Mouse (Mus musculus) forebrain, postnatal 0 days (tissue): ENCODE results near the gene Megf11. TPM values are rescaled to one million over a fixed set of nuclear protein-coding genes. Genes with fewer than 3 reads are reported as not detected.

Experiments used
- ATAC-seq: fragments of 200-750 bp; cut with Nextera tagmentation; 2 replicates; pipeline ENCODE4 v1.8.0; 2017; ENCODE audit warnings: mild to moderate bottlenecking, moderate library complexity
- DNase-seq: peaks from one replicate; pipeline ENCODE4 v3.0.0-alpha.2; 2015
- H3K27ac ChIP-seq: fragments of 300-500 bp; sonication (generic); 2 replicates; pipeline ENCODE4 v1.5.1; 2014; ENCODE audit warnings: low read depth, mild to moderate bottlenecking, antibody characterized with exemption, low read length, moderate library complexity, mixed read lengths
- H3K27me3 ChIP-seq: fragments of 300-500 bp; sonication (generic); 2 replicates; pipeline ENCODE4 v1.6.1; 2014; ENCODE audit warnings: mild to moderate bottlenecking, low read length, mixed read lengths; ENCODE audit not compliant: insufficient read depth
- H3K36me3 ChIP-seq: fragments of 300-500 bp; sonication (generic); 2 replicates; pipeline ENCODE4 v1.6.1; 2014; ENCODE audit warnings: mild to moderate bottlenecking, moderate library complexity; ENCODE audit not compliant: insufficient read depth
- H3K4me1 ChIP-seq: fragments of 300-500 bp; sonication (generic); 2 replicates; pipeline ENCODE4 v1.6.1; 2014; ENCODE audit warnings: antibody characterized with exemption; ENCODE audit not compliant: insufficient read depth
- H3K4me2 ChIP-seq: fragments of 300-500 bp; sonication (generic); 2 replicates; pipeline ENCODE4 v1.6.1; 2014; ENCODE audit warnings: low read depth, mild to moderate bottlenecking, moderate library complexity
- H3K4me3 ChIP-seq: fragments of 300-500 bp; sonication (generic); 2 replicates; pipeline ENCODE4 v1.5.1; 2014; ENCODE audit warnings: low read depth, low read length, mixed read lengths
- H3K9ac ChIP-seq: fragments of 300-500 bp; sonication (generic); 2 replicates; pipeline ENCODE4 v1.6.1; 2014; ENCODE audit warnings: mild to moderate bottlenecking
- H3K9me3 ChIP-seq: fragments of 300-500 bp; sonication (generic); 2 replicates; pipeline ENCODE4 v1.6.1; 2016; ENCODE audit warnings: low read length
- CTCF ChIP-seq: sonication (generic); IDR thresholded peaks from 2 replicates; pipeline ENCODE4 v1.5.1; 2016; ENCODE audit warnings: antibody characterized with exemption, control low read depth, low read depth
- WGBS: fragments of 180-500 bp; shearing (Covaris S2); extraction: QIAGEN DNeasy Blood & Tissue Kit; methylation state at CpG from one replicate; pipeline ENCODE4 v1.1.7; 2014; 5-methylcytosine and 5-hydroxymethylcytosine counted together
- polyA plus RNA-seq: library from polyadenylated mRNA; unstranded; fragments of >200 nt; fragmentation: Nextera tagmentation; extraction: Ambion mirVana; gene quantifications from 2 replicates; pipeline ENCODE4 v1.2.1, GENCODE M21; 2015
- total RNA-seq: library from RNA; depleted of rRNA; stranded (reverse); fragments of >200 nt; gene quantifications from 2 replicates; pipeline ENCODE4 v1.2.3, GENCODE M21; 2014

The Megf11 gene
- total and polyA plus RNA-seq, 2 experiments from 2014 or later = 8.9 to 14.5 TPM

GRCm38 (mm10) chr9:64542246-64542645 lies 156.8 kb downstream of the Megf11 start:
- H3K36me3 ChIP-seq = no peaks in the 10 kb centered on the region
- H3K9ac ChIP-seq = no peak overlapping the region
- H3K4me1 ChIP-seq = no peaks in the 10 kb centered on the region
- H3K9me3 ChIP-seq = no peaks in the 10 kb centered on the region
- H3K27ac ChIP-seq = no peak overlapping the region
- no peak for DNase-seq
- H3K27me3 ChIP-seq = no peaks in the 10 kb centered on the region
- WGBS = 76% methylated on average over 4 of the region's 4 CpGs
- no peak overlapping the region for H3K4me3 ChIP-seq
- no peak for TF ChIP-seq CTCF
- no peak overlapping the region for H3K4me2 ChIP-seq
- no peak for ATAC-seq

- Histone ChIP-seq H3K36me3 (no peaks in the 10 kb centered on the region), H3K4me2 (no peak overlapping the region), H3K27ac (no peak overlapping the region), H3K9ac (no peak overlapping the region), H3K27me3 (no peaks in the 10 kb centered on the region), H3K4me1 (no peaks in the 10 kb centered on the region), H3K4me3 (no peak overlapping the region), H3K9me3 (no peaks in the 10 kb centered on the region)
- peak; percentile 62 for ATAC-seq
- peak; percentile 18 for DNase-seq
- 21% methylated on average over 7 of the region's 7 CpGs for WGBS
- no peak; the same call in 1 of the 2 replicates for TF ChIP-seq CTCF
Measured at GRCm38 (mm10) chr9:64543125-64543524, 157.7 kb downstream of the Megf11 start.

- H3K27me3 ChIP-seq = no peaks in the 10 kb centered on the region
- 45% methylated on average over 7 of the region's 7 CpGs for WGBS
- H3K4me3 ChIP-seq = no peak overlapping the region
- no peak for TF ChIP-seq CTCF
- H3K36me3 ChIP-seq = no peaks in the 10 kb centered on the region
- H3K4me2 ChIP-seq = no peak overlapping the region
- H3K9ac ChIP-seq = no peak overlapping the region
- ATAC-seq (no peak), DNase-seq (no peak)
- no peak overlapping the region for H3K27ac ChIP-seq
- no peaks in the 10 kb centered on the region for H3K9me3 ChIP-seq
- H3K4me1 ChIP-seq = no peaks in the 10 kb centered on the region
Measured at GRCm38 (mm10) chr9:64546344-64546991, 161.0 kb downstream of the Megf11 start.

- Histone ChIP-seq H3K4me3 (no peak overlapping the region), H3K36me3 (no peaks in the 10 kb centered on the region), H3K9me3 (no peaks in the 10 kb centered on the region), H3K27ac (no peak overlapping the region), H3K4me2 (no peak overlapping the region), H3K4me1 (no peaks in the 10 kb centered on the region), H3K27me3 (no peaks in the 10 kb centered on the region), H3K9ac (no peak overlapping the region)
- DNase-seq (no peak), ATAC-seq (no peak)
- WGBS = 81% methylated on average over 6 of the region's 6 CpGs
- no peak for TF ChIP-seq CTCF
Measured at GRCm38 (mm10) chr9:64548332-64548731, 162.9 kb downstream of the Megf11 start.

- H3K36me3 ChIP-seq = no peaks in the 10 kb centered on the region
- ATAC-seq (no peak), DNase-seq (no peak)
- peaks cover 6% of the 10 kb centered on the region; the same call in 1 of the 2 replicates for H3K4me1 ChIP-seq
- H3K4me3 ChIP-seq = no peak overlapping the region
- no peak overlapping the region for H3K9ac ChIP-seq
- no peak for TF ChIP-seq CTCF
- H3K27me3 ChIP-seq = no peaks in the 10 kb centered on the region
- 89% methylated on average over 1 of the region's 1 CpGs for WGBS
- no peak overlapping the region for H3K4me2 ChIP-seq
- no peak overlapping the region for H3K27ac ChIP-seq
- no peaks in the 10 kb centered on the region for H3K9me3 ChIP-seq
Measured at GRCm38 (mm10) chr9:64551307-64551706, 165.9 kb downstream of the Megf11 start.

GRCm38 (mm10) chr9:64552046-64552445 lies 166.6 kb downstream of the Megf11 start:
- DNase-seq (no peak), ATAC-seq (no peak)
- no peak overlapping the region for H3K9ac ChIP-seq
- WGBS = 71% methylated on average over 4 of the region's 4 CpGs
- H3K9me3 ChIP-seq = no peaks in the 10 kb centered on the region
- no peak overlapping the region for H3K27ac ChIP-seq
- H3K36me3 ChIP-seq = no peaks in the 10 kb centered on the region
- peaks cover 6% of the 10 kb centered on the region; the same call in 1 of the 2 replicates for H3K4me1 ChIP-seq
- no peak overlapping the region for H3K4me2 ChIP-seq
- no peak overlapping the region for H3K4me3 ChIP-seq
- no peaks in the 10 kb centered on the region for H3K27me3 ChIP-seq
- no peak for TF ChIP-seq CTCF

GRCm38 (mm10) chr9:64553441-64553840 lies 168.0 kb downstream of the Megf11 start:
- 66% methylated on average over 4 of the region's 4 CpGs for WGBS
- Histone ChIP-seq H3K4me2 (no peak overlapping the region), H3K4me3 (no peak overlapping the region), H3K4me1 (peaks cover 6% of the 10 kb centered on the region; the same call in 1 of the 2 replicates), H3K27ac (no peak overlapping the region), H3K9ac (no peak overlapping the region), H3K36me3 (no peaks in the 10 kb centered on the region), H3K9me3 (no peaks in the 10 kb centered on the region), H3K27me3 (no peaks in the 10 kb centered on the region)
- DNase-seq (no peak), ATAC-seq (no peak)
- TF ChIP-seq CTCF = no peak
